14 mouse cellular contexts compared by ENCODE assay signal in the genomic region with DNA sequence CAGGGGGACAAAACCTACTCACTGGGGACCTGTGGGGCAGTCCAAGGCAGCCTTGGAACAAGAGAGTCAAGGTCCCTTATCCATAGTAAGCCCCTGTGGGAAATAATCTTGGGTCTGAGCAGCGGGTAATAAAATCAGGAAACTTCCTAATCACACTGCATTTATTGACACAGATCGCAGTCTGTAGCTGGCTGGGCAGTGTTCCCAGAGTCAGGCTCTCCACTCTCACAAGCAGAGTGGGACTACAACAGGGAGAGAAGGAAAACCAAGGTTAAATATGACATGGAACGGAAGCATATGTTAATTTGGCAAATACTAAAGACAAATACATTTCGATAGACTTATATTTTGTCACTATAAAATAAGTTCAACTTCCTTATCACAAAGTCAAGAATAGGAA.
A peak's percentile ranks its signal among the peaks of the same experiment; 100 is the strongest.
DNase-seq lines count a peak whose midpoint lies in the region; ATAC-seq and TF ChIP-seq lines count a peak whose summit lies in the region.
"Had no signal": no experiment of that assay in that cellular context is flagged by ENCODE, and none has a peak within 500 bp of the region (broad histone marks: within the 10 kb centered on the region; RNA-seq: fewer than 3 reads in every experiment).

No protein-coding gene starts in this region.

- 69% methylated on average over 4 of the region's 4 CpGs for WGBS in heart, embryonic 10.5 days
- 78% methylated on average over 4 of the region's 4 CpGs for WGBS in midbrain, embryonic 10.5 days
- 75% methylated on average over 4 of the region's 4 CpGs for WGBS in midbrain, postnatal 0 days
- WGBS in forebrain, postnatal 0 days = 42% methylated on average over 4 of the region's 4 CpGs
- 64% methylated on average over 4 of the region's 4 CpGs for WGBS in neural tube, embryonic 14.5 days

- H3K4me2 ChIP-seq in midbrain, postnatal 0 days (ENCODE audit: low read depth, low read length, poor library complexity, severe bottlenecking) = no peak overlapping the region
- no peak overlapping the region for H3K4me2 ChIP-seq in forebrain, postnatal 0 days (ENCODE audit: low read depth)
- H3K4me2 ChIP-seq in neural tube, embryonic 14.5 days (ENCODE audit: low read depth, low read length) = no peak overlapping the region

- H3K27ac ChIP-seq in heart, embryonic 10.5 days = 0 out of 2 replicates have a peak overlapping the region, but pooled peaks have one; percentile 52
- peak overlapping the region; percentile 71 for H3K27ac ChIP-seq in midbrain, embryonic 10.5 days (replicated peaks)
- no peak overlapping the region for H3K27ac ChIP-seq in midbrain, postnatal 0 days (ENCODE audit: low read depth, low read length)
- H3K27ac ChIP-seq in forebrain, postnatal 0 days (ENCODE audit: low read depth, low read length) = no peak overlapping the region
- H3K27ac ChIP-seq in neural tube, embryonic 14.5 days (ENCODE audit: low read depth, low read length) = peak overlapping the region; percentile 44; the same call in 1 of the 2 replicates

- no peak overlapping the region for H3K9ac ChIP-seq in midbrain, postnatal 0 days (replicated peaks; ENCODE audit: low read length, poor library complexity, severe bottlenecking)
- H3K9ac ChIP-seq in forebrain, postnatal 0 days = no peak overlapping the region
- H3K9ac ChIP-seq in neural tube, embryonic 14.5 days (replicated peaks; ENCODE audit: low read depth, low read length) = no peak overlapping the region

- H3K9me3 ChIP-seq in heart, embryonic 10.5 days = no peaks in the 10 kb centered on the region
- no peaks in the 10 kb centered on the region for H3K9me3 ChIP-seq in midbrain, embryonic 10.5 days (replicated peaks)
- H3K9me3 ChIP-seq in midbrain, postnatal 0 days (ENCODE audit: low read length) = no peaks in the 10 kb centered on the region
- no peaks in the 10 kb centered on the region for H3K9me3 ChIP-seq in forebrain, postnatal 0 days (ENCODE audit: low read length)
- no peaks in the 10 kb centered on the region for H3K9me3 ChIP-seq in neural tube, embryonic 14.5 days (ENCODE audit: control insufficient read depth, low read length)

- no peak for DNase-seq in heart, embryonic 10.5 days (ENCODE audit: low spot score)
- no peak for DNase-seq in heart, adult 8-10 months (ENCODE audit: low spot score)
- DNase-seq in midbrain, embryonic 10.5 days (ENCODE audit: low spot score) = no peak
- no peak for DNase-seq in midbrain, postnatal 0 days (ENCODE audit: low spot score)
- DNase-seq in forebrain, postnatal 0 days = peak; percentile 21
- DNase-seq in cerebellum, adult 11-12 months = no peak
- DNase-seq: gastrocnemius, postnatal 36 days; heart, postnatal 14 days; kidney, postnatal 14 days; lung, postnatal 14 days; spleen, adult 18-20 months; thymus, adult 2 months had no signal

- no peak for ATAC-seq in midbrain, postnatal 0 days (ENCODE audit: low FRiP score)
- ATAC-seq in forebrain, postnatal 0 days = no peak
- ATAC-seq in neural tube, embryonic 14.5 days (ENCODE audit: low read depth) = no peak
- ATAC-seq in frontal cortex, adult (ENCODE audit: low TSS enrichment) = no peak

- H3K36me3 ChIP-seq in heart, embryonic 10.5 days = no peaks in the 10 kb centered on the region
- no peaks in the 10 kb centered on the region for H3K36me3 ChIP-seq in midbrain, embryonic 10.5 days
- no peaks in the 10 kb centered on the region for H3K36me3 ChIP-seq in midbrain, postnatal 0 days (ENCODE audit: insufficient read depth, low read length)
- H3K36me3 ChIP-seq in forebrain, postnatal 0 days (ENCODE audit: insufficient read depth) = no peaks in the 10 kb centered on the region
- no peaks in the 10 kb centered on the region for H3K36me3 ChIP-seq in neural tube, embryonic 14.5 days (ENCODE audit: control insufficient read depth, insufficient read depth, low read length)

- TF ChIP-seq CTCF in midbrain, postnatal 0 days (IDR thresholded peaks at IDR 0.05) = no peak
- TF ChIP-seq CTCF in forebrain, postnatal 0 days (IDR thresholded peaks at IDR 0.05; ENCODE audit: low read depth) = no peak

- no peak overlapping the region for H3K4me3 ChIP-seq in heart, embryonic 10.5 days
- no peak overlapping the region for H3K4me3 ChIP-seq in midbrain, embryonic 10.5 days
- H3K4me3 ChIP-seq in midbrain, postnatal 0 days (ENCODE audit: low read depth, low read length) = no peak overlapping the region
- no peak overlapping the region for H3K4me3 ChIP-seq in forebrain, postnatal 0 days (ENCODE audit: low read depth, low read length)
- H3K4me3 ChIP-seq in neural tube, embryonic 14.5 days (ENCODE audit: low read depth, low read length) = no peak overlapping the region

- H3K4me1 ChIP-seq in heart, embryonic 10.5 days = 0 out of 2 replicates have a peak, but pooled peaks cover 3% of the 10 kb centered on the region
- peaks cover 23% of the 10 kb centered on the region for H3K4me1 ChIP-seq in midbrain, embryonic 10.5 days
- peaks cover 4% of the 10 kb centered on the region; the same call in 1 of the 2 replicates for H3K4me1 ChIP-seq in midbrain, postnatal 0 days (ENCODE audit: insufficient read depth, low read length)
- H3K4me1 ChIP-seq in forebrain, postnatal 0 days (ENCODE audit: insufficient read depth) = no peaks in the 10 kb centered on the region
- H3K4me1 ChIP-seq in neural tube, embryonic 14.5 days (ENCODE audit: control insufficient read depth, insufficient read depth, low read length) = peaks cover 10% of the 10 kb centered on the region; the same call in 1 of the 2 replicates

- H3K27me3 ChIP-seq in heart, embryonic 10.5 days (ENCODE audit: insufficient read depth, poor library complexity, severe bottlenecking) = no peaks in the 10 kb centered on the region
- H3K27me3 ChIP-seq in midbrain, embryonic 10.5 days (ENCODE audit: low read depth, poor library complexity, severe bottlenecking) = no peaks in the 10 kb centered on the region
- no peaks in the 10 kb centered on the region for H3K27me3 ChIP-seq in midbrain, postnatal 0 days (ENCODE audit: insufficient read depth, low read length)
- no peaks in the 10 kb centered on the region for H3K27me3 ChIP-seq in forebrain, postnatal 0 days (ENCODE audit: insufficient read depth, low read length)
- no peaks in the 10 kb centered on the region for H3K27me3 ChIP-seq in neural tube, embryonic 14.5 days (ENCODE audit: control insufficient read depth, insufficient read depth, low read length)

Comparison
In these comparisons a context has a peak if more than half of its experiments do, and no peak if none do; other contexts are left out.
1. H3K27ac ChIP-seq: peak in heart, embryonic 10.5 days (single experiment), midbrain, embryonic 10.5 days (single experiment) and neural tube, embryonic 14.5 days (single experiment); none in midbrain, postnatal 0 days (single experiment) and forebrain, postnatal 0 days (single experiment).